Mouse (Mus musculus) stomach, embryonic 14.5 days (tissue): ENCODE measurements around the gene Hoxd4. TPM values are rescaled to one million over a fixed set of nuclear protein-coding genes. Genes with fewer than 3 reads are reported as not detected.

Experiments
- ATAC-seq: fragments of 200-750 bp; cut with Nextera tagmentation; 2 replicates; pipeline ENCODE4 v1.8.0; 2017; ENCODE audit warnings: low read depth, moderate TSS enrichment; ENCODE audit not compliant: insufficient number of reproducible peaks, insufficient read depth, low FRiP score
- H3K27ac ChIP-seq: fragments of 300-500 bp; sonication (generic); 2 replicates; pipeline ENCODE4 v1.5.1; 2014; ENCODE audit warnings: mild to moderate bottlenecking, low read length, moderate library complexity, mixed read lengths
- H3K27me3 ChIP-seq: fragments of 300-500 bp; sonication (generic); 2 replicates; pipeline ENCODE4 v1.6.1; 2014; ENCODE audit warnings: low read length, control low read depth, mixed read lengths; ENCODE audit not compliant: control insufficient read depth, insufficient read depth
- H3K36me3 ChIP-seq: fragments of 300-500 bp; sonication (generic); 2 replicates; pipeline ENCODE4 v1.6.1; 2014; ENCODE audit warnings: mild to moderate bottlenecking, control low read depth, low read length, moderate library complexity, mixed read lengths; ENCODE audit not compliant: control insufficient read depth, insufficient read depth
- H3K4me1 ChIP-seq: fragments of 300-500 bp; sonication (generic); 2 replicates; pipeline ENCODE4 v1.6.1; 2014; ENCODE audit warnings: low read length, control low read depth, mixed read lengths; ENCODE audit not compliant: control insufficient read depth, insufficient read depth
- H3K4me2 ChIP-seq: fragments of 300-500 bp; sonication (generic); replicated peaks from 2 replicates; pipeline ENCODE4 v1.6.1; 2014; ENCODE audit warnings: low read depth, low read length, control low read depth
- H3K4me3 ChIP-seq: fragments of 300-500 bp; sonication (generic); 2 replicates; pipeline ENCODE4 v1.5.1; 2014; ENCODE audit warnings: low read depth, low read length, control low read depth
- H3K9ac ChIP-seq: fragments of 300-500 bp; sonication (generic); replicated peaks from 2 replicates; pipeline ENCODE4 v1.6.1; 2014; ENCODE audit warnings: low read depth, mild to moderate bottlenecking, control low read depth, low read length, moderate library complexity, mixed read lengths
- H3K9me3 ChIP-seq: fragments of 300-500 bp; sonication (generic); 2 replicates; pipeline ENCODE4 v1.6.1; 2016; ENCODE audit warnings: low read depth, low read length, control low read depth; ENCODE audit not compliant: control insufficient read depth
- WGBS: fragments of 180-500 bp; shearing (Covaris S2); extraction: QIAGEN DNeasy Blood & Tissue Kit; methylation state at CpG from one replicate; pipeline ENCODE4 v1.1.7; 2014; 5-methylcytosine and 5-hydroxymethylcytosine counted together
- polyA plus RNA-seq: library from polyadenylated mRNA; unstranded; fragments of >200 nt; fragmentation: Nextera tagmentation; extraction: Ambion mirVana; gene quantifications from 2 replicates; pipeline ENCODE4 v1.2.1, GENCODE M21; 2014

The Hoxd4 gene
- polyA plus RNA-seq, 1 experiment from 2014 or later = 0.81 TPM

DNA sequence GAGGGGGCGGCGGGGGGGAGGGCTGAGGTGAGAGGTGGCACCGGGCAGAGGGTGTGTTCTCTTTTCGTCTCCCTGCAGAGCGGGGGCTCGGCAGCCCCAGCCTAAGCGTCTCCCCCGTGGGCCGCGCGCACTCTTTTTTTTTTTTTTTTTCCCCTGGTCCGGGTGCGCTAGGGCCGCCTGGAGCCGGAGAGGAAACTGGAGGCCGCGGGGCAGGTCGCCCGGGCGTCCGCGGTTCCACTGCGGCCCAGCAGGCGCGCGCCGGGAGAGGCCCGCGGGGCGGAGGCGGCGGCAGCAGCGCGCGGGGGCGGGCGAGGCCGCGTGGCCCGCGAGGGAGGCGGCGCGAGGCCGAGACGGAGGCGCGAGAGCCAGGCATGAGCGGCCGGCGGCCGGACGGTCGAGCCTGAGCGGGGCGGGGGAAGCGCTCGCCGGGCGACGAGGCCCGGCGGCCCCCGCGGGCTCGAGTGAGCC lies 6.7 kb upstream of the Hoxd4 start:
- H3K27me3 ChIP-seq = peaks cover 70% of the 10 kb centered on the region
- H3K27ac ChIP-seq = no peak overlapping the region
- H3K4me3 ChIP-seq = peak overlapping the region; percentile 33
- no peaks in the 10 kb centered on the region for H3K36me3 ChIP-seq
- WGBS = under 1% methylated on average over 40 of the region's 66 CpGs
- ATAC-seq = peak; percentile 46; the same call in 1 of the 2 replicates
- peak overlapping the region; percentile 60 for H3K4me2 ChIP-seq
- H3K9ac ChIP-seq = peak overlapping the region; percentile 21; the same call in 1 of the 2 replicates
- no peaks in the 10 kb centered on the region for H3K9me3 ChIP-seq
- H3K4me1 ChIP-seq = peaks cover 6% of the 10 kb centered on the region; the same call in 1 of the 2 replicates

GRCm38 (mm10) chr2:74705467-74706089 lies 6.2 kb upstream of the Hoxd4 start:
- Histone ChIP-seq H3K4me1 (peaks cover 6% of the 10 kb centered on the region; the same call in 1 of the 2 replicates), H3K4me2 (peak overlapping the region; percentile 60), H3K27ac (no peak overlapping the region), H3K4me3 (peak overlapping the region; percentile 33), H3K36me3 (no peaks in the 10 kb centered on the region), H3K9me3 (no peaks in the 10 kb centered on the region), H3K27me3 (peaks cover 70% of the 10 kb centered on the region), H3K9ac (peak overlapping the region; percentile 21; the same call in 1 of the 2 replicates)
- under 1% methylated on average over 44 of the region's 85 CpGs for WGBS
- no peak for ATAC-seq

DNA sequence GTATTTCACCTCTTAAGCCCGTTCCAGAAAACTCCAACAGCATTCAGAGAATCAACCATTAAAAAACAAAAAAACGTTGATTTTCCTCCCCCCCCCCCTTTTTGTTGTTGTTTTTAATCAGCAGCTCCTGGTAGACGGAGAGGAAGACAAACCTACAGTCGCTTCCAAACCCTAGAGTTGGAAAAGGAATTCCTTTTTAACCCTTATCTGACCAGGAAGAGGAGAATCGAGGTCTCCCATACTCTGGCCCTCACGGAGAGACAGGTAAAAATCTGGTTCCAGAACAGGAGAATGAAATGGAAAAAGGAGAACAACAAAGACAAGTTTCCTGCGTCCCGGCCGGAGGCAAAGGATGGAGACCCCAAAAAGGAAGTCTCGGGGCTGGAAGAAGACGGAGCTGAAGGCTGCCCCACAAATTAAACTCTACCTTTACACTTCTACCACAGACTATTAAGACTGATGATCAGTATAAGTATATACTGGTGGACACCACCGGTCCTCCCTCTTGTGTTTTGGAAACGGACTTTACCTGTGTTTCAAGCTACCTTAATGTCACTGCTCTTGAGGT lies 5.3 kb upstream of the Hoxd4 start:
- Histone ChIP-seq H3K9ac (no peak overlapping the region), H3K36me3 (no peaks in the 10 kb centered on the region), H3K4me2 (no peak overlapping the region), H3K4me3 (no peak overlapping the region; the same call in 1 of the 2 replicates), H3K9me3 (no peaks in the 10 kb centered on the region), H3K27ac (no peak overlapping the region), H3K4me1 (peaks cover 6% of the 10 kb centered on the region; the same call in 1 of the 2 replicates), H3K27me3 (peaks cover 64% of the 10 kb centered on the region)
- 4% methylated on average over 13 of the region's 13 CpGs for WGBS
- no peak for ATAC-seq

- ATAC-seq = no peak
- Histone ChIP-seq H3K9ac (no peak overlapping the region), H3K4me1 (peaks cover 6% of the 10 kb centered on the region; the same call in 1 of the 2 replicates), H3K4me3 (no peak overlapping the region), H3K27me3 (peaks cover 75% of the 10 kb centered on the region), H3K4me2 (no peak overlapping the region), H3K9me3 (no peaks in the 10 kb centered on the region), H3K27ac (no peak overlapping the region), H3K36me3 (no peaks in the 10 kb centered on the region)
- 24% methylated on average over 7 of the region's 7 CpGs for WGBS
Observed at GRCm38 (mm10) chr2:74707599-74707998, 4.1 kb upstream of the Hoxd4 start.

DNA sequence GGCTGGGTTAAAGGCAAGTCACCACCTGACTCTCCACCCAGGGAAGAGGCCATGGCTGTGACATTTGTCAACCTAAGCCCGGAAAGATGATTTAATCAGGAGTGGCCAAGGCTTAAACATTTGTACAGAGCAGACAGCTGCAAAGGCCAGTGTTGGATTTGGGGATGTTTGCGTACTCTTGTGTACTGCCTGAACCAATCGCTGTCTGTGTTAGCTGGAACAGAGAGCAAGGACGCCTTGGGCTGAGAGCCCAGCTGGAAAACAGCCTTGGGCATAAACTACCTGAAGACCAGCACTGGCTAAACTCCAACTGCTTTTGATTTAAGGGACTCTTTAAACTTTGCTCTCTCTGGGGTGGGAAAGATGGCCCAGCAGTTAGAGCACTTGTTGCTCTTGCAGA lies 3.1 kb upstream of the Hoxd4 start:
- H3K4me2 ChIP-seq = no peak overlapping the region
- no peak for ATAC-seq
- peaks cover 72% of the 10 kb centered on the region for H3K27me3 ChIP-seq
- no peak overlapping the region for H3K4me3 ChIP-seq
- H3K9ac ChIP-seq = no peak overlapping the region
- H3K27ac ChIP-seq = no peak overlapping the region
- no peaks in the 10 kb centered on the region for H3K36me3 ChIP-seq
- 21% methylated on average over 4 of the region's 4 CpGs for WGBS
- peaks cover 6% of the 10 kb centered on the region; the same call in 1 of the 2 replicates for H3K4me1 ChIP-seq
- no peaks in the 10 kb centered on the region for H3K9me3 ChIP-seq

GRCm38 (mm10) chr2:74709465-74710419 lies 2.0 kb upstream of the Hoxd4 start:
- H3K27me3 ChIP-seq = peaks cover 70% of the 10 kb centered on the region
- 11% methylated on average over 5 of the region's 5 CpGs for WGBS
- no peak overlapping the region for H3K4me3 ChIP-seq
- H3K36me3 ChIP-seq = no peaks in the 10 kb centered on the region
- no peak overlapping the region for H3K27ac ChIP-seq
- no peak for ATAC-seq
- no peak overlapping the region for H3K9ac ChIP-seq
- H3K4me1 ChIP-seq = peaks cover 6% of the 10 kb centered on the region; the same call in 1 of the 2 replicates
- no peak overlapping the region for H3K4me2 ChIP-seq
- no peaks in the 10 kb centered on the region for H3K9me3 ChIP-seq

GRCm38 (mm10) chr2:74710929-74711543 lies 693 bp upstream of the Hoxd4 start:
- Histone ChIP-seq H3K36me3 (no peaks in the 10 kb centered on the region), H3K4me3 (no peak overlapping the region; the same call in 1 of the 2 replicates), H3K9ac (no peak overlapping the region), H3K4me2 (no peak overlapping the region), H3K27me3 (peaks cover 72% of the 10 kb centered on the region), H3K9me3 (no peaks in the 10 kb centered on the region), H3K27ac (no peak overlapping the region), H3K4me1 (no peaks in the 10 kb centered on the region; the same call in 1 of the 2 replicates)
- ATAC-seq = no peak
- 5% methylated on average over 16 of the region's 16 CpGs for WGBS
